Mouse (Mus musculus): ENCODE data around the gene Sema4a. TPM values are rescaled to one million over a fixed set of nuclear protein-coding genes. Genes with fewer than 3 reads are reported as not detected.

Gene Sema4a
- polyA plus RNA-seq, 1 experiment from 2014 or later = 4.9 TPM

DNA sequence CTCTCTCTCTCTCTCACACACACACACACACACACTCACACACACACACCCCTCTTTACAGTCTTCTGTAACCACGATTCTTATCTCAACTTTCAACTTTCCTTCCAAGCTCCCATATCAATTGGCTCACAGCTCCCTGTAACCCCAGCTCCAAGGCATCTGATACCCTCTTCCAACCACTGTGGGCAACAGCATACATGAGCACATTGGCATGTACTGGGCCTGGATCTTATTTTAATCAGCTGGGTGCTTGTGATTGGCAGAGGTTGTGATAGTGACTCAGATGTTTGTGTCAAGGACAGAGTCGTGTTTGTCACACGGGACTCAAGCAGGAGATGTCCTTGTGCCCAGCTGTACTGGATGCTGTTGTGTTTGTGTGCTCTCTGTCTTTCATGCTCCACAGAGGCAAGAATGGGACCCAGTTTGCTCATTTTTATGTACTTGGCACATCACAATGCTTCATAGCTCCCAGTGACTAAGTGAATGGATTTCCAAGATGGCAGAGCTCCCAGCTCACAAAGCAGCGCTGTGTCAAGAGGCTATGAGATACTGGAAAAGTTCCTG, 33.6 kb downstream of the Sema4a start:
- DNase-seq (ENCODE audit: low spot score) = no peak
- Histone ChIP-seq H3K27me3 (ENCODE audit: low read depth, poor library complexity, severe bottlenecking) (no peaks in the 10 kb centered on the region), H3K9me3 (replicated peaks) (no peaks in the 10 kb centered on the region), H3K4me1 (peaks cover 23% of the 10 kb centered on the region), H3K36me3 (no peaks in the 10 kb centered on the region), H3K27ac (replicated peaks) (no peak overlapping the region), H3K4me3 (no peak overlapping the region)
- 90% methylated on average over 4 of the region's 4 CpGs for WGBS

DNA sequence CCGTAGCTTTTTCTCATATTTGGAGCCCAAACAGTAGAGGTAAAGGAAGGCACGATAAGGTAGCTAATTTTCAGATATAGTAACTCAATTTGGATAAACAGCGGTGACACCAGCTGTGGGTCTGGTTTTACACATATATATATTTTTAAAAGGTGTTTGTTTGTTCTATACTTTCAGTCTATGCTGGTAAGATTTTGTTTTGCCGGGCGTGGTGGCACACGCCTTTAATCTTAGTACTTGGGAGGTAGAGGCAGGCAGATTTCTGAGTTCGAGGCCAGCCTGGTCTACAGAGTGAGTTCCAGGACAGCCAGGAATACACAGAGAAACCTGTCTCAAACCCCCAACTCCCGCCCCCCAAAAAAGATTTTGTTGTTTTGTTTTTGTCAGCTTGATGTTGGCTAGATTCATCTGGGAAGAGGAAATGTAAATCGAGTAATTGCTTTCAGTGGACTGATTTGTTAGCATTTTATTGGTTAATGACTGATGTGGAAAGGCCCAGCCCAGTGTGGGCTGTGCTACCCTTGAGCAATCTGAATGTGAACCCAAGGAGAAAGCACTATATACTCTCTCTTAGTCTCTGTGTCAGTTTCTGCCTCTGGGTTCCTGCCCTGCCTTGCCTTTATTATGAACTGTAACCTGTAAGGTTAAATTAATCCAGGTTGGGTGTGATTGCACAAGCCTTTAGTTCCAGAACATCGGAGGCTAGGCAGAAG, 35.1 kb downstream of the Sema4a start:
- Histone ChIP-seq H3K27ac (replicated peaks) (peak overlapping the region; percentile 77; the same call in 1 of the 2 replicates), H3K9me3 (replicated peaks) (no peaks in the 10 kb centered on the region), H3K4me3 (peak overlapping the region; percentile 80), H3K4me1 (peaks cover 32% of the 10 kb centered on the region), H3K27me3 (ENCODE audit: low read depth, poor library complexity, severe bottlenecking) (no peaks in the 10 kb centered on the region), H3K36me3 (peaks cover 8% of the 10 kb centered on the region)
- WGBS = 86% methylated on average over 10 of the region's 10 CpGs
- DNase-seq (ENCODE audit: low spot score) = no peak

DNA sequence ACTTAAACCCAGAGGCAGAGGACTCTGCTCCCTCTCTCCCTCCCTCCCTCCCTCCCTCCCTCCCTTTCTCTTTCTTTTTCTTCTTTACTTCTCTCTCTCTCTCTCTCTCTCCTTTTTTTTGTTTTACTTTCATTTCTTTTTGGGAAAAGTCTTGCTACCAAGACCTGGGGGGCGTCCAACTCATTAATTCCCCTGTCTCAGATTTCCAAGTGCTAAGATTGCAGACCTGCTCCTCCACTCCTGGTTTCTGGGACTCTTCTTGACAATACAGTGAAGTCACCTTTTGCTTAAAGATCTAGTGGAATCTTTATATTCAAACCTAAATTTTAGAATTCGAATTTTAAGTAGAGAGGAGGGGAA, 35.7 kb downstream of the Sema4a start:
- peak overlapping the region; percentile 80 for H3K4me3 ChIP-seq

DNA sequence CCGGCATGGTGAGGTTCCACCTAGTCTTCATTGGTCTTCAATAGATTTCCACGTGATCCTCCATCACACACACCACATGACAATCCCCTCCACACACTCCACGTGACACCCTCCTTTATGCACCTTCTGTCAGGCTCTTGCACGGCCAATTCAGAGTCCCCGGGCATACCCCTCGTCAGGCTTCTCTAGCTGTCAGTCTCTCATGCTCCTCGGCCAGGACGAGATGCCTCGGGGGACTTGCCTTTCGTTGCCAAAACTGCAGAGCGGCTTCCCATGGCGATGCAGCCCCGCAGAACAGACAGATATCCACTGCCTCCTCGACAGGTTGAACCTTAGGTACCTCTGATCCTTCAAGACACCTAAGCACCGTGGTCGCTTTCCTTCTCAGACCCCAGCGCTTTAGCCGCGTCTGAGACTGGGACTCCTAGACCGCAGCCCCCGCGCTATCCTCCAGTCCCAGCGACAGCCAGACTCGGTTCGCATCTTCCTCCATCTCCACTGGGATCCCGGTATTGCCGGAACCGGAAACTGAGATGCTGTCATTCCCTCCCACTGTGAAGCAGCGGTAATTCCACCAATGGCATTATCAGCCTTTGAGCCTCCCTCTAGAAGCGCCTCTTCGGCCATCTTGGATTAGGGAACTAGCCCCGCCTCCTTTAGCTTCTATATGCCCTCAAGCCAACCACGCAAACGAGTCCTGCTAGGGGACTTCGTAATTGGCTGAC, 36.2 kb downstream of the Sema4a start, which contains the start of gene Slc25a44:
Gene Slc25a44 (minus strand): TSS at position 535 of the 725 bp plus-strand sequence.
- H3K27me3 ChIP-seq (ENCODE audit: low read depth, poor library complexity, severe bottlenecking) = no peaks in the 10 kb centered on the region
- peak within 1 kb of the TSS; percentile 77 for H3K27ac ChIP-seq (replicated peaks)
- no peaks in the 10 kb centered on the region for H3K9me3 ChIP-seq (replicated peaks)
- H3K4me3 ChIP-seq = peak within 1 kb of the TSS; percentile 80
- peaks cover 19% of the 10 kb centered on the region for H3K36me3 ChIP-seq
- WGBS = 1% methylated on average over 35 of the region's 35 CpGs
- peak; percentile 91 for DNase-seq (ENCODE audit: low spot score)
- peaks cover 32% of the 10 kb centered on the region for H3K4me1 ChIP-seq

More for the DNA sequence above, 35.7 kb downstream of the Sema4a start:
- peak overlapping the region; percentile 77 for H3K27ac ChIP-seq (replicated peaks)
- peaks cover 13% of the 10 kb centered on the region for H3K36me3 ChIP-seq
- no peaks in the 10 kb centered on the region for H3K27me3 ChIP-seq (ENCODE audit: low read depth, poor library complexity, severe bottlenecking)
- DNase-seq (ENCODE audit: low spot score) = no peak
- no peaks in the 10 kb centered on the region for H3K9me3 ChIP-seq (replicated peaks)
- 8% methylated on average over 2 of the region's 2 CpGs for WGBS
- H3K4me1 ChIP-seq = peaks cover 32% of the 10 kb centered on the region

DNA sequence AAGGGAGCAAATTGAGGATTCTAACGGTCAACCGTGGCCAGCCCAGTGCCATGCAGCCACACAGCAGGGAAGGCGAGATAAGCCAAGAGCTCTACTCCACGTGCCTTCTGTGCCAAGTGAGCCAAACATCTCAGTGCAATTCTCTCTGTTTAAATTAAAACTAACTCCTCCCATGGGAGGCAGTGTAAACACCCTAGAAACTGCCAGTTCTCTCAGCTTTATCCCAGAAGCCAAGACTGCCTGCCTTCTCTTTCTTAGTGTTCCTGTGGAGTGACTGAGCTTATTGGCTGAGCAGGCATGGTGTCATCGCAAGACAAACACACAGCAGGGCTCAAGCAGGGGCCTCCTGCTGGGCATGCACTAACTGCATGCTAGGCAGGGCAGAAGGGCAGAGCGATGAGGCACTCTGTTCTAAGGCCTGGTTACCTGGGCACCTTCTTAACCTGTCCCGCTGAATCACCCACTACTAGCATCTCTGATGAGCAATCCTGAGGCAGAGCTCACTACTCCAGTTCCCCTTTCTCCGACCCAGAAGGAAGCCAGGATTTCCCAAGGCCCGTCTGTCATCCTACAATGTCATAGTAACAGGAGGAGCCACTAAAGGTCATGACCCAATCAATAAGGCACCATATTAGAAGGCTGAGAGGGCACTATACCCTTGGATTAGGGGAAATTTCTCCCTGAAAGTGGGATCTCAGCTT, 38.8 kb downstream of the Sema4a start:
- Histone ChIP-seq H3K27ac (replicated peaks) (peak overlapping the region; percentile 35; the same call in 1 of the 2 replicates), H3K27me3 (ENCODE audit: low read depth, poor library complexity, severe bottlenecking) (no peaks in the 10 kb centered on the region), H3K4me1 (peaks cover 32% of the 10 kb centered on the region), H3K9me3 (replicated peaks) (no peaks in the 10 kb centered on the region), H3K36me3 (peaks cover 45% of the 10 kb centered on the region), H3K4me3 (no peak overlapping the region)
- WGBS = 36% methylated on average over 9 of the region's 9 CpGs
- no peak for DNase-seq (ENCODE audit: low spot score)

DNA sequence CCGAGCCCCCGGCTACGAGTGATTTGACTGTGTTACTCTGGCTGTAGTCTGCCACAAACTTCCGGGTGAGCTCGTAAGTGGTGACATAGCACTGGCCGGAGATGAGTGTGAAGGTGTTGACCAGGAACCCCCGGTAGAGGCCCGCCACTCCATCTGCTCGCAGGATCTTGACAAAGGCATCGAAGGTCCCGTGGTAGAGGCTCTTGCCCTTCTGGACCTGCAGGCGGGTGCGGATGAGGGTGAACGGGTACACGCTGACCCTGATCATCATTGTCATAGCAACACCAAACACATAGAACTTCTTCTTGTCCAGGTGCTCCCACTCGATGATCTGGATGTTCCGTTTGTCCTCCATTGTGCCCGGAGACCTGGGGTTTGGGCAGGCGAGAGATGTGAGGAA, 40.2 kb downstream of the Sema4a start:
- peaks cover 59% of the 10 kb centered on the region for H3K36me3 ChIP-seq
- H3K4me1 ChIP-seq = peaks cover 32% of the 10 kb centered on the region
- H3K27me3 ChIP-seq (ENCODE audit: low read depth, poor library complexity, severe bottlenecking) = no peaks in the 10 kb centered on the region
- 95% methylated on average over 19 of the region's 19 CpGs for WGBS
- DNase-seq (ENCODE audit: low spot score) = no peak
- H3K4me3 ChIP-seq = no peak overlapping the region
- H3K9me3 ChIP-seq (replicated peaks) = no peaks in the 10 kb centered on the region
- H3K27ac ChIP-seq (replicated peaks) = no peak overlapping the region

DNA sequence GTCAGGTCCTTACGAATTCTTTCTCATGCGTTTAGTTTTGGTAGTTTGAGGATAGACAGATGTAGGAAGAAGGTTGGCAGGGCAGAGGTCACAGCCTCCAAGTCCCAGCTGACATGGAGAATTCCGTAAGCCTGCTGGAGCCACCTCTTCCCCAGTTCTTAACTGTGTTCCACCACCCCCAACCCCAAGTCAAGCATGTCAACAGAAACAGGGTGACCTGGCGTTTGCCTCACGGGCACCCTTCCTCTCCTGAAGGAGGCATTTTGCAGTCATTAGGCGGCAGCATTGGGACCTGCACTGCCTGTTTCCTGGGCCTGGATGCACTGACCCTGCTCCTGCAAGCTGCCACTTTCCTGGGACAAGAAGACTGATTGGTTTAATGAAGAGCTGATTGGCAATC, 43.0 kb downstream of the Sema4a start:
- Histone ChIP-seq H3K4me1 (peaks cover 13% of the 10 kb centered on the region), H3K9me3 (replicated peaks) (no peaks in the 10 kb centered on the region), H3K27ac (replicated peaks) (no peak overlapping the region), H3K4me3 (no peak overlapping the region), H3K27me3 (ENCODE audit: low read depth, poor library complexity, severe bottlenecking) (no peaks in the 10 kb centered on the region), H3K36me3 (peaks cover 84% of the 10 kb centered on the region)
- no peak for DNase-seq (ENCODE audit: low spot score)
- WGBS = 89% methylated on average over 6 of the region's 6 CpGs

DNA sequence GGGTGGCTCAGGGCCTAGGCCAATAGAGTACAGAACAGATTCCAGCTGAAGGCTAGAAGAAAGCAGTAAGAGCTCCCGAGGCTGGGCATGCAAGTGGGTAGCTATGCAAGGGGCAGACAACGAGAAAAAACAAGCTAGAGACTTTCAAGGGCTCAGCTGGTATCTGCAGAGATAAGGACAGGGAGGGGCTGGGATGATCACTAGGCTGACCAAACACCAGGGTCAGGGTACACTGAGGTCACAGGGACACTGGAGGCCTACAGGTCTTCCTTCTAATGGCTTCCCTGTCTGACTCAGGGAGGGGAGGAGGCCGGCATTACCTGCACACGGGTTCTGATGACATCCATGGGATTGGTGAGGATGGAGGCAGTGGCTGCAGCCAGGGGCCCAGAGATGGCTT, 45.3 kb downstream of the Sema4a start:
- Histone ChIP-seq H3K27me3 (ENCODE audit: low read depth, poor library complexity, severe bottlenecking) (no peaks in the 10 kb centered on the region), H3K36me3 (peaks cover 94% of the 10 kb centered on the region), H3K4me3 (no peak overlapping the region), H3K4me1 (peaks cover 4% of the 10 kb centered on the region), H3K9me3 (replicated peaks) (no peaks in the 10 kb centered on the region), H3K27ac (replicated peaks) (no peak overlapping the region)
- 90% methylated on average over 4 of the region's 4 CpGs for WGBS
- DNase-seq (ENCODE audit: low spot score) = no peak

DNA sequence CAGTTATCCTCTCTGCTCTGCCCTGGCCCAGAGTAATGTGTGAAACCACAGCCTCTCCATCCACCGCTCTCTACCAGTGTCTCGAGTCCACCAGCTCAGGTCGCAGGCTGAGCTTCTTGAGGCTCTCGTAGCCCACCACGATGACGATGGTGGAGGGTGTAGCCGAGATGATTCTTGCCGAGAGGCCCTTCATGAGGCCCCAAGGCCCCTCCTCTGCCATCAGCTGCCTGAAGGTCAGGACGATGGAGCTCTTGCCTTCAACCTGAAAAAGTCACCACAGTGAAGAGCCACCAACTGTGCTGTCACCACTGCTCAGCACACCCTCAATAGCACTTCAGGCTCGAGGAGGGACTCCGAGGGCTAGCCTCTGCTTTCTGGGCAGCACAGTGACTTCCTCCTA, 48.3 kb downstream of the Sema4a start:
- H3K36me3 ChIP-seq = peaks cover 64% of the 10 kb centered on the region
- peaks cover 29% of the 10 kb centered on the region for H3K4me1 ChIP-seq
- DNase-seq (ENCODE audit: low spot score) = no peak
- no peak overlapping the region for H3K27ac ChIP-seq (replicated peaks)
- no peak overlapping the region for H3K4me3 ChIP-seq
- 93% methylated on average over 11 of the region's 11 CpGs for WGBS
- H3K9me3 ChIP-seq (replicated peaks) = no peaks in the 10 kb centered on the region
- H3K27me3 ChIP-seq (ENCODE audit: low read depth, poor library complexity, severe bottlenecking) = no peaks in the 10 kb centered on the region

DNA sequence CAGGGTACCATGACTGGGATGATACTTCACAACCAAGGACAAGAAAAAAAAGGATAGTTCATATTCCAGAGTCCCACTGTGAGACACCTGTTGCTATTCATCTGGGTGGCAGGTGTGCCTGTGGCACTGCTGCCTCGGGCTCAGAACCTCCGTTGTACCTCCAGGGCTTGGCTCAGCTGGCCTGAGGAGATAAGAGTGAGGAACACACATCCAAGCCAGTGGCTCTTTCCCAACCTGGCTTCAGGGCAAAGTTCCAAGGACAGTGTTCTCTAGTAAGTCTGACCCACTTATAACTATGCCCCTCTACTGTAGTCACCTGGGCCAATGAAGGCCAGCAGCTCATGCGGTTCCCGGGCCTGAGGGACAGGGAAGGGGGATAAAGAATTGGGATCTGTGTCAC, 49.3 kb downstream of the Sema4a start:
- peaks cover 54% of the 10 kb centered on the region for H3K36me3 ChIP-seq
- WGBS = 93% methylated on average over 4 of the region's 4 CpGs

DNA sequence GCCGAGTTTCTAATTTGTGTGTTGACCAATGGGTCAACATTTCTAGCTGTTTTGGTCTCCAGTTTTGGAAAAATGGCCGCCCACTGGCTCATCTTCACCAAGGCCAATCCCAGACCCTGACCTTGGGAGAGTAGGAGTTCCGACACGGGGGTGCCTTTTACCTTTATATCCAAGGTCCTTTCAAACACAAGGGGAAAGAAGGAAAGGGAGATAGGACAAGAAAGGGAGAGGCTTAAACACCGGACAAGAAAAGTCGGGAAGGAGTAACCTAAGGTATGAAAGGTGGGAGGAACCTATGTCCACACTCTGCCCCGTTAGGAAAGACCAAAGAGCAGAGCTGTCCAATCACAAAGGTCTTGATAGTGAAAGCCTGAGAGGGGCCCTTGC, 50.3 kb downstream of the Sema4a start:
- peak overlapping the region; percentile 80 for H3K4me3 ChIP-seq
- H3K36me3 ChIP-seq = peaks cover 44% of the 10 kb centered on the region
- no peaks in the 10 kb centered on the region for H3K9me3 ChIP-seq (replicated peaks)
- DNase-seq (ENCODE audit: low spot score) = no peak
- 25% methylated on average over 7 of the region's 7 CpGs for WGBS
- no peaks in the 10 kb centered on the region for H3K27me3 ChIP-seq (ENCODE audit: low read depth, poor library complexity, severe bottlenecking)
- peak overlapping the region; percentile 94 for H3K27ac ChIP-seq (replicated peaks)
- H3K4me1 ChIP-seq = peaks cover 42% of the 10 kb centered on the region

More for the DNA sequence above, 49.3 kb downstream of the Sema4a start:
- Histone ChIP-seq H3K9me3 (replicated peaks) (no peaks in the 10 kb centered on the region), H3K27me3 (ENCODE audit: low read depth, poor library complexity, severe bottlenecking) (no peaks in the 10 kb centered on the region), H3K4me1 (peaks cover 39% of the 10 kb centered on the region), H3K4me3 (no peak overlapping the region), H3K27ac (replicated peaks) (no peak overlapping the region)
- no peak for DNase-seq (ENCODE audit: low spot score)

DNA sequence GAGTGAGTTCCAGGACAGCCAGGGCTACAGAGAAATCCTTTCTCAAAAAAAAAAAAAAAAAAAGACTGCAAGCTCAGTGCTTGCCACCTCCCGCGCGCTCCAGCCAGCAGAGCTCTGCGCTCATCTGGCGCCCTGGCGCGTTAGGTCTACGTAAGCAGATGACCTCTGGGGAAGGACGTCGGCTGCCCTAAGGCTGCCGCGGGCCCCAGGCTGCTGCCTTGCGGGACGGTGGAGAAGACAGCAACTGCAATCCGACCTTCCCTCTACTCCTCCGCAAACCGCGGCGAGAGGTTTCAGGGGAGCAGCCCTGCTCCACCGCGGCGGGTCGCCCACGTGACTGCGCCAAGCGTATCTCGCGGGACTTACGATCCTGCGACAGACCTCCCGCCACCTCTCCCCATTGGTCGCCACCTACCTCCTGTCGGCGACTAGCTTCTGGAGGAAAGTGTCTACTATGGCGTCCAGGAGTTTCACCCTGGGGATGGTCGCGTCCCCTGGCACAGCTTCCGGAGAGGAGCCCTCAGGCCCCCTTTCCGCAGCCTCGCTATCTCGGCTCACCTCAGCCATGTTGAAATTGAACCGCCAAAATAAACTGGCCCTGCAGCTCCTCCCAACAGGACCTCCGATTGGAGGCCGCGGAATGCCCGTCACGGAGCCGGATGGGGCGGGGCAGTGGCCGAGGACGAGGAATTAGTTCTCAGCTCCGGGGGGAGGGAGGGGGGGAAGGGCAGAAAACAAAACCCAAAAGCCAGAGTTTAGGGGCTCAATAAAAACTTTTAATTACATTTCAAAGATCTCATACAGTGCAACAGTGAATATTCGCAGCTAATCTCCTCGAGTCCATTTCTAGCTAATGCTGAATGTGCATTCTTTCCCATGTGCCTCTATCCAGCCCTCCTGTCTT, 51.0 kb downstream of the Sema4a start, which contains the start of gene Pmf1:
Gene Pmf1 (minus strand): TSS at position 591 of the 904 bp plus-strand sequence.
- Histone ChIP-seq H3K9me3 (replicated peaks) (no peaks in the 10 kb centered on the region), H3K27ac (replicated peaks) (peak within 1 kb of the TSS; percentile 94), H3K4me3 (peak within 1 kb of the TSS; percentile 80), H3K27me3 (ENCODE audit: low read depth, poor library complexity, severe bottlenecking) (no peaks in the 10 kb centered on the region), H3K36me3 (peaks cover 37% of the 10 kb centered on the region), H3K4me1 (peaks cover 42% of the 10 kb centered on the region)
- peak; percentile 94 for DNase-seq (ENCODE audit: low spot score)
- under 1% methylated on average over 54 of the region's 54 CpGs for WGBS
